Mouse (Mus musculus) T-helper 17 cell (primary cell): ENCODE measurements around the gene Eif3c.

Experiments used
- in situ Hi-C, 2 experiments: fragments of 300-600 bp; cut with MboI, MseI; formaldehyde crosslinking; loops; 1 replicate in 1 of 2; 2 replicates in 1 of 2; pipeline ENCODE4 v1.15.1; 2025; ENCODE audit warnings: high pct_unique_total_duplicates in 2 of 2

The Eif3c gene

GRCm38 (mm10) chr7:126556635-126557034 lies 9.6 kb downstream of the Eif3c start:
- in situ Hi-C loops = loop anchor here in 1 of 2 experiments (5.0 to 25.0 kb wide), 2 partner anchors 776 to 981 kb away; no protein-coding TSS in a partner anchor

- in situ Hi-C loops = loop anchor here in 1 of 2 experiments (5.0 to 25.0 kb wide), 2 partner anchors 778 to 983 kb away; no protein-coding TSS in a partner anchor
Measured at GRCm38 (mm10) chr7:126554796-126555195, 11.4 kb downstream of the Eif3c start.

DNA sequence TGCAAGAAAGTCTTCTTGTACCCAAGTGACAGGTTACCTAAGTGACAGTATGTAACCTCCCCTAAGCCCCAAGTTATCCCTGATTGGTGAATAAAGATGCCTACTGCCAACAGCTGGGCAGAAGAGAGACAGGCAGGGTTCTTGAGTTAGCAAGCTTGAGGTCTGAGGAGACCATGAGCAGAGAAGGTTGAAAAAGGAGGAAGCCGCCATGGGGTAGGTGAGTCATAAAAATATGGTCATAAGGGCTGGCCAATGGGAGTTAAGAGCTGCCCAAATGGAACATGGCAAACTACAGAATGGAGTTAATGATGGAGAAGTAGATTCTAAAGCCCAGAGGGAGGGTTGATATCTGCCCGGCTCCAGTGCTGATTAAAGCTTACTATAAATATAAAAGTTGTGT lies 20.6 kb downstream of the Eif3c start:
- in situ Hi-C loops = loop anchor here in 1 of 2 experiments (5.0 kb wide), 1 partner anchor 53 kb away; no protein-coding TSS in a partner anchor

GRCm38 (mm10) chr7:126541661-126542060 lies 24.6 kb downstream of the Eif3c start:
- in situ Hi-C loops = no loop called here

DNA sequence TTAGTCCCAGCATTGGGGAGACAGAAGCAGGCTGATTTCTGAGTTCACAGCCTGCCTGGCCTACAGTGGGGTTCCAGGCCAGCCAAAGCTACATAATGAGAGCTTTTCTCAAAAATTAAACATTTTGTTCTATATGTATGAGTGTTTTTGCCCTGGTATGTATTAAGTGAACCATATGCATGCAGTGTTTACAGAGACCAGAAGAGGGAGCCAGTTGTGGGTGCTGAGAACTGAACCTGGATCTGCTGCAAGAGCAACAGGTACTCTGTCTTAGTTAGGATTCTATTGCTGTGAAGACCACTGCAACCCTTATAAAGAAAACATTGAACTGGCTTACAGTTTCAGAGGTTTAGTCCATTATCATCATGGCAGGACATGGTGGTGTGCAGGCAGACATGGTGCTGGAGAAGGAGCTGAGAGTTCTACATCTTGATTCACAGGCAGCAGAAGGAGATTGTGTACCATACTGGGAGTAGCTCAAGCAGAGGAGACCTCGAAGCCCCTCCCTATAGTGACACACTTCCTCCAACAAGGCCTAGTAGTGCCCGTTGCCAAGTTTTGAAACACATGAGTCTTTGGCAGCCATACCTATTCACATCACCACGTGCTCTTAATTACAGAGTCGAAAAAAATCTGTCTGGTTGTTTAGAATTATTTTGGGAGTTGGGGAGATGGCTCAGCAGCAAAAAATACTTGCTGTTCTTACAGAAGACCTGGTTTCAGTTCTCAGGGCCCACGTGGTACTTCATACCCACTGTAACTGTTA lies 28.2 kb downstream of the Eif3c start:
- in situ Hi-C loops = no loop called here

DNA sequence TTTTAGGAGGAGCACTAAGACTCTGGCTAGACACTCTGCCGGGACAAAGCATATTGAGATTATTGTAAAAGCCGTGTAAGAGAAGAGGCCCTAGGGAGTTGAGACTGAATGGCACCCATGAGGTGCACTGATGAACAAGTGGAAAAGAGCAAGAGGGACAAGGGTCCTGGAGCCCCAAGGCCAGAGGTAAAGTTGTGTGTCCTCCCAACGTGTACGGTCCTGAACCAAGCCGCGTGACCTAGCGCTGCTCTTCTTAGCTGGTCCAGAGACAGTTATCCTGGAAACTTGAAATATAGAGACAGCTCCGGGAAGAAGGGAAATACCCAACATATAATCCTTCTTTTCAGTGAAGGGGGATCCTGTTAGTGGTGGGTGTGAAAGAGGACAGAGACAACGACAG lies 29.7 kb downstream of the Eif3c start:
- in situ Hi-C loops = no loop called here

GRCm38 (mm10) chr7:126535766-126536165 lies 30.4 kb downstream of the Eif3c start:
- in situ Hi-C loops = no loop called here

GRCm38 (mm10) chr7:126533434-126533833 lies 32.8 kb downstream of the Eif3c start:
- in situ Hi-C loops = no loop called here

DNA sequence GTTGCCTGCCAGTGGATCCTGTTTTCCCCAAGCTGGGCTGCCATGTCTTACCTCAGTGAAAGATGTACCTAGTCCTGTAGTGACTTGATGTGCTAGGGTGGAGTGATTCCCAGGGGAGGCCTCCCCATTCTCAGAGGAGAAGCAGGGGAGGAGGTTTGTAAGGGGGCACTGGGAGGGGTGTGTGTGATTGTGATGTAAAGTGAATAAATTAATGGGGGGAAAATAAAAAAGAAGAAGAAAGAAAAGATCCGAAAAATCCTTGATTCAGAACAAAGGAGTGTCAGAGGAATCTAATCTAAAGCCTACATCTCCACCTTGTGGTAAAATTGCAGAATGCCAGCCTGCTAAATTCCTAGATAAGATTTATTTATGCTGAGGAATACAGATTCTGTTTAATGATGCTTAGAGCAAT lies 38.0 kb downstream of the Eif3c start:
- in situ Hi-C loops = loop anchor here in 1 of 2 experiments (5.0 kb wide), 2 partner anchors 51 to 121 kb away; partner anchors contain the start of gene Sh2b1

GRCm38 (mm10) chr7:126523316-126523715 lies 42.9 kb downstream of the Eif3c start:
- in situ Hi-C loops = no loop called here

DNA sequence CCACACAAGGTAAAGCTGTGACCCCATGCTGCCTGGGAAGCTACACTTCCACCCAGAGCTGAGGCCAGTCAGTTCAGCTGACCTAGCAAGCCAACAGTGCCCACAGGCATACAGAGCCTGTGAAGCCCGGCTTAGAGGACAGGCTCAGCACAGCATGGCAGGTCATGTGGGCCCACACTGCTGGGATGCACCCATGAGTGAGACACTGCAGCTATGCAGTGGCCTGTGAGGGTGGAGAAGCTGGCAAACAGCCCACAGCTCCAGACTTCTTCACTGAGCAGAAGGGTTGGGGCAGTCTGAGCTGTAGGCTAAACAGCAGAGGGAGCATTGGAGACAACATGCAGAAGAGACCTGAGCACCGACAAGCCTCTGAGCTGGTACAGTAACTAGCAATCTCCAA lies 46.7 kb downstream of the Eif3c start:
- in situ Hi-C loops = no loop called here

GRCm38 (mm10) chr7:126518261-126518941 lies 47.8 kb downstream of the Eif3c start:
- in situ Hi-C loops = no loop called here

DNA sequence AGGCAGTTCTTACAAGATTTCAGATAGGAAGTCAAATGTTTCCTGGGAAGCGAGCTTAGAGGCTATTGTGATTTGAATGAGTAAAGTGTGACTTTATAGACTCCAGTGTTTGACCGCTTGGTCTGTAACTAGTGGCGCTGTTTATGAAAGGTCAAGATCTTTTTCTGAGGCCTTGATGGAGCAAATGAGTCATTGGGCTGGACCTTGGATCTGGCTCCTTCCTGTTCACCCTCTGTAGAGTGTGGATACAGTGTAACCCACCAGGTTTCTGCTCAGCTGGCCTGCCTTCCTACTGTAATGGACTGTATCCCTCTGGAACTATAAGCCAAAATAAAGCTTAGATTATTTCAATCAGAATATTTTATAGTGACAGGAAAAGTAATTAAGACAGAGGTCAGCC lies 54.9 kb downstream of the Eif3c start:
- in situ Hi-C loops = loop anchor here in 1 of 2 experiments (5.0 kb wide), 1 partner anchor 104 kb away; no protein-coding TSS in a partner anchor

DNA sequence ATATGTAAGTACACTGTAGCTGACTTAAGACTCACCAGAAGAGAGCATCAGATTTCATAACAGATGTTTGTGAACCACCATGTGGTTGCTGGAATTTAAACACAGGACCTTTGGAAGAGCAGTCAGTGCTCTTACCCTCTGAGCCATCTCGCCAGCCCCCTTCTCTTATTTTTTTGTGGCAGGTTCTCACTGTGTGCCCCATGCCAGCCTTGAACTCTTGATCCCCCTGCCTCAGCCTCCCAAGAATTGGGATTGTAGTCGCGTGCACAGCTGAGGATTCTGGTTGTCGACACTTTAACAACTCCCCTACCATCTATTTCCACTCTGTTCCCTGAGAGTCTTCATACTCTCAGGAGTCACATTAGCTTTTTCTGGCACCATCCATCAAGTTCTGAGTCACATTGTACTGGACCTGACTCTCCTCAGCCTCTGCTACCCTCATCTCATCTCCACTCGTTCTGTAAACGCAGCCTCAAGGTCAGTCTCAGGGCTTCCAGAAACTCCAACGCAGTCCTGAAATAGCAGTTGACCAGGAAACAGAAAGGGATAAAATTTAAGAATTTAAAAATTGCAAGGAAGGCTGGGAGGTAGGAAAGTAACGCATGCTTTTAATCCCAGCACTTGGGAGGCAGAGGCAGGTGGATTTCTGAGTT lies 59.0 kb downstream of the Eif3c start:
- in situ Hi-C loops = loop anchor here in 1 of 2 experiments (10.0 kb wide), 1 partner anchor 708 kb away; no protein-coding TSS in a partner anchor

DNA sequence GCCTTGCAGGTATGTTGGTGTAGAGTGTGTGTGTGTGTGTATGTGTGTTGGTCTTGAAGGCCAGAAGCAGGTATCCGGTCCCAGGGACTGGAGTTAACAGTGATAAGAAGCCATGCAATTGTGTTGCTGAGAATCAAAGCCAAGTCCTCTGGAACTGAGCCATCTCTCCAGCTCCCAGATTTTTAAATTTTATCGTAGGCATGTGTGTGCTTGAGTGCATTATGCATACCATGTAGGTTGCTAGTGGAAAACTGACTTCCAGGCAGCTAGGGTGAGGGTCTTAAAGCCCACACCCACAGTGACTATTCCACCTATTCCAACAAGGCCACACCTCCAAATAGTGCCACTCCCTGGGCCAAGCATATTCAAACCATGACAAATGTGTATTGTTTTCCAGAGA lies 61.3 kb downstream of the Eif3c start:
- in situ Hi-C loops = loop anchor here in 1 of 2 experiments (5.0 to 10.0 kb wide), 2 partner anchors 710 to 1877 kb away; no protein-coding TSS in a partner anchor

GRCm38 (mm10) chr7:126503273-126503878 lies 62.8 kb downstream of the Eif3c start, which contains the start of gene Atxn2l:
Gene Atxn2l, minus strand, starts transcription at chr7:126503437.
- in situ Hi-C loops = loop anchor here in 1 of 2 experiments (5.0 to 10.0 kb wide), 2 partner anchors 711 to 1879 kb away; no protein-coding TSS in a partner anchor

GRCm38 (mm10) chr7:126502751-126503150 lies 63.5 kb downstream of the Eif3c start:
- in situ Hi-C loops = loop anchor here in 1 of 2 experiments (5.0 to 10.0 kb wide), 2 partner anchors 712 to 1880 kb away; no protein-coding TSS in a partner anchor

- in situ Hi-C loops = loop anchor here in 1 of 2 experiments (5.0 to 10.0 kb wide), 2 partner anchors 713 to 1880 kb away; no protein-coding TSS in a partner anchor
Measured at GRCm38 (mm10) chr7:126502023-126502741, 64.0 kb downstream of the Eif3c start.

- in situ Hi-C loops = loop anchor here in 1 of 2 experiments (5.0 to 10.0 kb wide), 2 partner anchors 713 to 1881 kb away; no protein-coding TSS in a partner anchor
Measured at GRCm38 (mm10) chr7:126501684-126502022, 64.6 kb downstream of the Eif3c start.

- in situ Hi-C loops = no loop called here
Measured at GRCm38 (mm10) chr7:126499416-126499815, 66.8 kb downstream of the Eif3c start.
